Mouse (Mus musculus) megakaryocyte, embryonic 14.5 days (primary cell): ENCODE measurements around the gene Kif5c.

Source experiments
- FLI1 ChIP-seq: IDR thresholded peaks from 2 replicates; pipeline ENCODE4 v1.6.1; 2012; ENCODE audit warnings: low read length, inconsistent platforms, mixed read lengths
- GATA1 ChIP-seq: IDR thresholded peaks from 3 replicates; pipeline ENCODE4 v1.6.1; 2012; ENCODE audit warnings: mixed read lengths, low read length, inconsistent platforms, borderline replicate concordance

DNA sequence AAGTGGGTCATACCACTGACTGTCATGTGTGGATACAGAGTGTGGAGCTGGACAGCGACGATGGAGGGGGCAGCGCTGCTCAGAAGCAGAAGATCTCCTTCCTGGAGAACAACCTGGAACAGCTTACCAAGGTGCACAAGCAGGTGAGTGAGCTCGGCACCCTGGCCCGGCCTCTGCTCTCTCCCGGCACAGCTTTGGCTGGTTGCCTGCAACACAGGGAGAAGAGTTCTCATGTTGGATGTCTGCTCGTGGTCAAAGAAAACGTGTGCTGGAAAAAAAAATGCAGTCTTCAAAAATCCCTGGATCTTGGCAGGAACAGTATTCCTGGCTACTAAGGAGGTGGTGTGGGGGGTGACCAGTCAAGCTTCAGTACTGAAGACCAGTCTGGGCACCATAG is 133.1 kb downstream of the Kif5c start:
- TF ChIP-seq GATA1: no peak
- no peak for TF ChIP-seq FLI1
